Mouse (Mus musculus) cerebellum, postnatal 4 days (tissue): ENCODE measurements at regions not wholly inside any gene's neighbourhood (a gene's known extent, or its start where the extent isn't known, plus 50 kb on each side); places are given as distances from the start of the nearest gene placed in this dataset.

Source experiments
- DNase-seq, 2 experiments: peaks; one replicate each; pipeline ENCODE4 v3.0.0; 2022; ENCODE audit warnings: low spot score in 2 of 2, mixed read lengths in 1 of 2

DNA sequence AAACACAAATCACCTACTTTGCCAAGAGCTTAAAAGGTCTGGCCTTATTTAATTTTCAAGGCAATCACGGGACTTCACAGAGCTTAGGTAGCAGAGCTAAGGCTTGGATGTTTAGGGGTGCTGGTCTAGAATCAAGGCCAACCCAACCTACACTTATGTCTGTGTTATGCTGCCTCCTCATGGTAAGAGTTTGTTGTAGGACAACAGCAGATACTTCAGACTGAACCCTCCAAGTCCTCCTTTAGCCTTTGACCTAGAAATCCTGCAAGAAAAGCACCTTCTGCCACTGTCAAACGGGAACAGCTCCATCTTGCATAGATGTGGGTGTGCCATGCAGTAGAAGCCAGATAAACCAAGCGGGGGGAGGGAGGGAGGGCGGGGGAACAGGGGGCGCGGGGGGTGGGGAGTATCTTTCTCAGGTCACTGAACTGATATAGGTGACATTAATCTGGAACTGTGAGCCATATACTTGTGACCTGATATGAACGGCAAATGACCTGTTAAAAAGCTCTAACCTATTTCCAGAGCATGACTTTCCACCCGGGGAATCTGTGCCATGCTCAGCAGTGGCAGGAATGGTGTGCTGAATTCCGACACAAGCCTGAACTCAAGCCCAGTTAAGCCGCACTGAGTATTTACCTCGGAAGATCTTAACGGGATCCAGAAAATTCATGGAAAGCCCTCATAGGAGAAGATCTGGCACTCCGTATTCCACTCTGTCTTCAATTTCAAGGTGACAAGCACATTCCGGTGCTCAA lies 838.3 kb downstream of the Gsdmc2 start:
- no peak for DNase-seq

DNA sequence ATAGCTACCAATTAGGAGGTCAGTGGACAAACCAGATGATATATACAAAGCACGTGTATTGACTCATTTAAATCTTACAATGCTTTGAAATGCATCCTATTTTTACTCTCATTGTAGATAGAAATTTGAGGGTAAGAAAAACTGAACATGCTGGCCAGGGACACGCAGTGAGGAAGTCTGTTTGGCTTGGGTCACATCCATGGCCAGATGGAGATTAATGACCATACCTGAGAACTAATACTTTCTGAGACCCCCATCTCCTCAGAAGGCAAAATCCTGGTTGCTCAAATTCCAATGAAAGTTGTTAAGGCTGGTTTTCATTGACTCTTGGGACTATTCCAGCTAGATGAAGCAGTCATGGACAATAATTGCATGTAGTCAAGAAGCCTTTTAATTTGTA lies 850.3 kb downstream of the Gsdmc2 start:
- no peak for DNase-seq

DNA sequence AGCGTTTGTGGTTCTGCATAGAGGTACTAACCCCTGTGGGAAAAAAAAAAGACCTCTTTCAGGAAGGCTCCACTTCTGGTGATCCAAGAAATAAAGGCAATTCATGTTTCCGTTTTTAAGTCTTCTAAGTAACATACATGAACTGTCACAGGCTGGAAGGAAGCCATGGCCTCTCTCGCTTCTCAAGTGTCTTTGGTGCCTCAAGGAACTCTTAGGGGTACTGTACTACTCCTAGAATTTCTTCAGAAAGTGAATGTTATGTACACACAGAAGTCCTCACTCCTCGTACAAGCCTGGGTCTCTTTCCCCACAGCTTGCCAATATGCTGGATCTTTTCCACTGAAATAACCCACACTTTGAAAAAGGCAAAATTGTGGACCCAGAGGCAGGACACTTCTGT lies 858.1 kb downstream of the Gsdmc2 start:
- no peak for DNase-seq

DNA sequence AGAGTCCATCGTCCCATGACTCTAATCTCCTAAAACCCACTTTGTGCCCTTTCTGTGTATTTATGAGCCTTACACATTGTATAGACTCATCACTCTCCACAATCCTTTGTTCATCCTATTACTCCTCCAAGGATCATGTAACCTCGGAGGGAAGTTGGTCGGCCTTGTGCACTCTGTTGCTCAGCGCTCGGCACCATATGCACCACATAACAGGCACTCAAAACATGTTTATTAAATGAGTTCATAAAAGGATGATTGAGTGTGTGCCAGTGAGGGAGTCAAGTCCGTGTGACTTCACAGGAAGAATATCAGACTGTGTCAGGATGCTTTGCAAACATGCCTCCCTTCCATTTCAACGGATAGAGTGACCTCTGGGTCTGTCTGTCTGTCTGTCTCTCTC lies 858.8 kb downstream of the Gsdmc2 start:
- no peak for DNase-seq

DNA sequence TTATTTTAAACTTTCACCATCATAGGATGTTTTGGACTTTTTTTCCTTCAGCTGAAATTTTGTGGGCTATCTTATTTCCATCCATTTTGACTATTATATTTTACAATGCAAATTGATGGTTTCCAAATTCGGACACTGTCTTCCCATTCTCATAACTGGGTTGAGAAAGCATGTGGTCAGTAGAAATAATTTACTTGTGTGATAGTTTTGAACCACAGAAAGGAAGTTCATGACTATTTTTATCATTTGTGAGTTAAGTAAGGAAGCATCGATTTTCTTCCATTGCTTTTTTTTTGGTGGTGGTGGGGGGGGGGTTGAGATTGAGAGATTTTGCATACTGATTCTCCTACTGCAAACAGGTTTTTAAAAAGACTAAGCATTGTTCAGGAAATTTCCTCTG lies 874.4 kb downstream of the Gsdmc2 start:
- DNase-seq = no peak

DNA sequence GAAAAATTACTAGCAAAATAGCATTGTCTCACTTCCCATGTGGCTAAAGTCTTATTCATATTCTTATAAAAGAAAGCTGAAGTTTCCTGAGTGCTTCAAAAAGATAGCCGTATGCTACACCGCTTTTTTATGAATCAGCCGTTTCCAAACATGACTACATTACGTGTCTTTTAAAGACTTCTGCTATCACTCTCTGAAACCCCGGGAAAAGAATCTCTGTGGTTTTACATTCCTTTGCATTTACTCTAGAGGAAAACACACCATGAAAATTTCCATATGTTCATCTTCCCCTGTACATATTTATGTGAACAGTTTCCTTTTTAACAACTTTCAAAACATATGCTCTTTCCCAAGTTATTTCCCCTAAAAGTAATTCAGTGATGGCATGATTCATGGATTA lies 882.3 kb downstream of the Gsdmc2 start:
- DNase-seq = no peak

DNA sequence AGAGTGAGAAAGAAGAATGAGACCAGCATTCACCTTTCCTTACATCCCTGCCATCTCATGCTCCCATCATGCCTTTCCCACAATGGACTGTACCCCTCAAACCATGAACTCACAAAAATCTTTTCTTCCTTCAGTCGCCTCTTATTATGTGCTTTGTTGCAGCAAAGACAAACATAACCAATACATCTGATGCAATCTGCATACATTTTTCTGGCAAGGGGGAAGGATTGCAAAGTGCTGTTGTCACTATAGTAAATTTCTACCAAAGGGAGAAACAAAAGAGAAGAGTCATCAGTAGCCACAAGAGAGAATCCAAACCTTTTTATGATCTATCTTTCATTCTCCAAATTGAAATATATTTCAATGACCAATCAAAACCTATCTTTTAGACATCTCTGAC lies 884.4 kb downstream of the Gsdmc2 start:
- DNase-seq = no peak

DNA sequence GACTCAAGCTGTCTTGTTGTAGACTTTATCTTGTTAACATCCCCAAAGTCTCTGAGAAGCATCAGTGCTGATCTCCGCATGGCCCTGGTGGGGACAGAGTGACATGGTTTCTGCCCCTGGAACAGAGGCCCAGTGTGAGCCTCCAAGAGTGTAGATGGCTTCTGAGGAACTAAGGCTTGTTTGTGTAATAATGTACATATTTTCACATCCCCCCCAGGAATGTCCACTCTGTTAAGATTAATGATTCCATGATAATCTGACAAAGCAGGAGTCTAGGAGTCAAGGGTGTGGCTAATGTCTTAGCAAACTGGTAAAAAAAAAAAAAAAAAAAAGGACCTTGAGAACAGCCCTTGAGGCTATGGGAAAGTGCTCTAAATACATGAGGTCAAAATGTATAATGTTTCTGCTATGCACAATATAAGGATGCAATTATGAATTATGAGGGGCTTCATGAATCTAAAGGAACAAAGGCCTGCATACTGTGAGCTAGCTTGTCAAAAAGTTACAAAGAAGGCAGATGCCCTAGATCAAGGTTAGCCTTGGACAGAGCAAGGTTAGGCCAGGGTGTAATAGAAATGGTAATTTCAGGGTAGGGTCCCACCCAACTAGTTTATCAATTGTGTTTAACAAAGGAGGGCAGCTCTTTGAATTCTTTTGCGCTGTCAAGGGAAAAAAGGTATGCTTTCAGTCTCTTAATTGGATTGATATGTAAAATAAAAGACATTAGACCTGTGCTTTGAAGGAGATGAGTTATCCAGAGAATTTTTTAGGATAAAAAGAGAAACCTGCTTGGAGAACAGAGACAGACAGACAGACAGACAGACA lies 886.3 kb downstream of the Gsdmc2 start:
- no peak for DNase-seq

DNA sequence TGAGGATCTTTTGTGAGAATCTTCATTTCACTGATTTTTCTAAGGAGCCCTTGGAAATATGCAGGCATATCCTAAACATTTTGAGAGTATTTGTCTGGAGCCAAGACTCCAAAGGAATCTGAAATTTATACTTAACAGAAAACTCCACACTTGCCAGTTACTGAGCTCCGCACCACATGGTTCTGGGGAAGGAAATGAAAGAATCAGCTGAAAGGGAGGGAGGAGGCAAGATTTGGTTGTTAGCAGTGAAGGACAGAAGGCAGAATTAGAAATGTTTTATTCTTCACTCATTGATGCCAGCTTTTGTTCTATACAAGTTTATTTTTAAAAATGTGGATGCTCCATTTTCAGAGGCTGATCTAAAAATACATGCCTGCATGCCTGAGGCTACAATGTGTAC lies 890.1 kb downstream of the Gsdmc2 start:
- DNase-seq = no peak

DNA sequence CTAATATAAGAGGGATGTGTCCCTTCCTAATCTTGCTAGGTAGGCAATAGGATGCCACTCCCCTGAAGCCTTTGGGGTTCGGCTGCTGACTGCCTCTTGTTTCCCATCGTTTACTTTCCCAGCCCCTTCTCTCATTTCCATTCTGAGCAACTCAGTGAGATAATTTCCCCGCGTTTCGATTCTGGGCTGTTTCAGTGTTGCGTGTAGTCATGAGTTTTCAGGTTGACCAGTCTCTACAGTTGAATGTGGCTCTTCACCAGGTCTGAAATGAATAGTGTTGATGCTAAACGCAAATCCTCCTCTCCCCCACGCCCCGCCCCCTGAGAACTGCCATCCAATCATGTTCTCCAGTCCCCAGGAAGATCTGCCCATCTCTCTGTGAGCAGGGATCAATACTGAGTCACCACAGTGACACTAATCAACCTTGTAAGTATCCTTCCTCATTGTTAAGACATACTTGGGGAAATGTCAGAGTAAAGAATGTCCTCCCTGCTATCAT lies 890.6 kb downstream of the Gsdmc2 start:
- no peak for DNase-seq

DNA sequence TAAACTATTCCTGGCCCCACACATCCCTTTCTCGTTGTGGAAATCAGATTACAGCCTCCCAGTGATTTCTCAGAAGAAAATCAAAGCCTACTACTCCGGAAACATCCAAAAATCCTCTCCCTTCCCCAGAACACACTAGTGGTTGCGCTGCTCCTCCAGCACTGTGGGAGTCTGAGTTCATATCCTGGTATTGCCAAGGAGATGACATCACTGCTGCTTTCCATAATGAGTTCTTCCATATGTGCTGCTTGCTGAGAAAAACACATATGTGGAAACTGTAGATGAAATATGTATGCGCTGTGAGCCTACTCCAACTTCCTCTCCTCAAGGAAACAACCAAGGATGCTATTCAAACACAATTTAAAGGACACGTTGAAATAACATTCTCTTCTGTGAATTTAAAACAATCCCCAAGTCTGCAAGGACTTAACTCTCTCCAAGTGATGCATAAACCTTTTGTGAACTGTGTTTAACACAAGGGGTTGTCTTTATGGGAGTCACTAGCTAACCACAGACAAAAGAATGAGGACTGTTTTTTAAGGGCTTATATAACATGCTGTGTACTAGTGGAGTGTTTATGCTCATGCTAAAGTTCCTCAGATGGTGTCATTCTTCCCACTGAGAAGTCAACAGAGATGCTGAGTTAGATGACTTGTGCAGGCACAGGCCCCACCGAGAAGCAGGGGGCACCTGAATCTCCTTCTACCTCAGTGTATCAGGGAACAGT lies 891.6 kb downstream of the Gsdmc2 start:
- no peak for DNase-seq

DNA sequence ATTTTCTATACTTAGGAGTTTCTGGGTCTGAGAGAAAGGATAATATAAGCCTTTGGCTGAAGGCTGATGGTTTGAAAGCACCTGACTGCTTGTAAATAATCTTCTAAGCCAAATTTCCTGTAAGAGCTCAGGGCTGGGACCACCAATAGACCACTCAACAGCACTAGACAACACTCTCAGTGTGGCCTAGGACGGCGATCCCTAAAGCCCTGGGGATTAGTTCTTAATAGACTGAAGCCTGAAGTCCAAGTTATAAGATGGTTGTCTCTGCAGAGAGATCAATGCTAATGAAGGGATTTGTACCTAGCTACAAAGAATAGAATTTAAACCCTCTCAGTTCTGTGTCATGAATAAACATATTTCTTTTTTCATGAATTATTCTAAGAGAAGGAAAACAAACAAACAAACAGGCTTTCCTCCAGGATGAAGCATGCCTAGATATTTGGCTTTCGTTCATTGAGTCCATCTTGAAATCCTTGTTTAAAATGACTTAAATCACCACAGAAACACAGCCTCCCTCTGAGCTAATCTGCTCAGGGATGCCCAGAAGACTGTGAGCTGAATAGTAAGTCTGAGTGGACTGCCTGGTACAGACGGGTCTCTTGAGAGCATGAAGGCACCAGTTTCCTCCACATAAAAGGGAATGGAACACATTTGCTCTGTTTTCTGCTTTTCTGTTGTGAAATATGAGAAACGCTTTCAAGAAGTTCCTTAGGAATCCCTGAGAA lies 892.3 kb downstream of the Gsdmc2 start:
- no peak for DNase-seq

DNA sequence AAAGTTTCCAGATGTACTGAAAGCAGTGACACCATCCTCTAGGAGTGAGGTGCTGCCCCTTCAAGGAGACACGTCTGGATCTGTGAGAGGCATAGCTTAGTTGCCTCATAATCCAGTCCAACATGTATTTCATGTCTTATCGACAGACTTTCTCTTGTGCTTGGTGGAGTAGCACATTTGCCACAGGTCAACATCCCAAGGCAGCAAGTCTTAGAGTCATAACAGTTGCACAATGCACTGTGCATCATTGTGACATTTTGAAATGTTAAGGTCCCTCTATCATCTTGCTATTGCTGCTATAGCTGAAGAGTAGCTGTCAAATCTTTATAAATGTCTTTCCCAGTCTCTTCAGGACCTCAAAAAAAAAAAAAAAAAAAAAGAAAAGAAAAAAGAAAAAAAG lies 905.6 kb downstream of the Gsdmc2 start:
- DNase-seq = no peak

DNA sequence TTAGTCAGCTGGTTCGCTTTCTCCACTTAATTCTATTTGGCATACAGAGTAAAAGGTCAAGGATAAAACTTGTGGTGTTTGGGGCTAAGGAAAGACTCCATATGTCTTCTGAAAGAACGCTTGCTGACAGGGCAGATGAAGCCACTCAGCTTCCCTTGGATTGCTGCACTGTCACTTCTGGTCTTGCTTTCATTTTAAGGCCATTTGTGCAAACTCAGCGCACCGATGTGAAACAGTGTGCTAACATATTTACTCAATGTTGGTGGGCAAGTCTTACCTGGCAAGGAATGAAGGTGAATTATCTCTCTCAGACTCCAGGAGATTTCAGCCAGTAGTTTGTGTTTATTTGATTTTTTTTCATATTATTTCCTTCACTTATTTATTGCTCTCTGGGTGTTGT lies 907.2 kb downstream of the Gsdmc2 start:
- DNase-seq = no peak

DNA sequence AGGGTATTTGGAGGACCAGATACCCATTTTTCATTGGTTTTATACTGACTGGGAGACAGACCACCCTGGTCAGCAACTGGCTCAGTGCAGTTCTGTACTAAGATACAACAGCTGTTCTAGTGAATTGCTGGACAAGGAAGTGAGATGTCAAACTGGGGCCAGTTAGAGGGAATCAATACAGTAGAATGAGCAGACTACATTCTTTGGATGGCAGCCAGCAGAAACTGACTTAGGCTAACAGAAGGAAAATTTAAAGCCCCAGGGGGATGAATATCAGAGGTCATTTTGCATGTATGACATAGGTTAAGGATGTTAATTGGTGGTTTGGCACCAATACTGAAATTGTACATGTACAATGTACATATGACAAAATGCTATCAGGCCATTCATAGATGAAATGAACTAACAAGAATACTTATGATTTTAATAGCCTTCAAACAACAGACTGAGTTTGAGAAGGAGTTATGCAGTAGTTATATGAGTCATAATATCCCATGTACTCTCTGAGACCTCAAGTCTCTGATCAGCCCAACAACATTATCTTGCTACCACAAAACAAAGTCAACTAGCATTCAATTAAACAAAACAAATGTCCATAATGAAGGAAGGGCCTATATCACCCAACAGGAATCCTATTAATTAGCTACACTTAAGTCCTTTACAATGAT lies 910.3 kb downstream of the Gsdmc2 start:
- DNase-seq = peak in 1 of 2 experiments; percentile 44

DNA sequence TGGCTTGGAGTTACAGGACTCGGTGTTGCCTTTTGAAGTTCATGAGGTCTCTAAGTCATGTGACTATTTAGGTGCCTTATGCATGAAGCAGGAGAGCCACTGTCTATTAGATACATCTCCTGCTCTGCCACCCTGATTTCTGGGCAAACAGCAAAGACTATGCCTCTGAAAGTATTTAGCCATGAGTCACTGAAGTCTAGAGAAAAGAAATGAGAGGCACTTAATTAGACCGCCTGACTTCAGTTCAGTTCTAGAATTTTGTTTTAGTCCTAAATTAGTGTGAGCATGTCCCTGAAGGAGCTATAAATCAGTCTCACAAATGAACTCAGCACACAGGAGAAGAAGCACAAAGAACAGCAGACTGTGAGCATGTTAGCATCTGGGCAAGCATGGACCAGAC lies 924.5 kb downstream of the Gsdmc2 start:
- no peak for DNase-seq

DNA sequence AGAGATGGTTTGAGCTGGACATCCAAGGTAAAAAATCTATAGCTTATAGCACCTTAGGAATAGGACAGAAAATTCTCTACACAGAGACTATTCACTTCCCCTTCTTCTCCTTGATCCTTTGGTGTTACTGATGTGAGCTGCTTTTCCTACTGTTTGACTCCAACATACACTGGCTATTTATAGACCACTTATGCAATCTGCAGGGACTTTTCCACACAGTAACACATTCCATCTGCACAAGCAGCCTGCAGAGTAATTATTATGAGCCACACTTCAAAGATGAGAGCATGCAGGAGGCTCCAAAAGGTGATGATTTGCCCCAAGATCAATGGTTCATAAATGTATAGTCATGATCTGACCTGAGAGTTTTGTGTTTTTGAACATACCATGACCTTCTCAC lies 925.7 kb downstream of the Gsdmc2 start:
- no peak for DNase-seq

DNA sequence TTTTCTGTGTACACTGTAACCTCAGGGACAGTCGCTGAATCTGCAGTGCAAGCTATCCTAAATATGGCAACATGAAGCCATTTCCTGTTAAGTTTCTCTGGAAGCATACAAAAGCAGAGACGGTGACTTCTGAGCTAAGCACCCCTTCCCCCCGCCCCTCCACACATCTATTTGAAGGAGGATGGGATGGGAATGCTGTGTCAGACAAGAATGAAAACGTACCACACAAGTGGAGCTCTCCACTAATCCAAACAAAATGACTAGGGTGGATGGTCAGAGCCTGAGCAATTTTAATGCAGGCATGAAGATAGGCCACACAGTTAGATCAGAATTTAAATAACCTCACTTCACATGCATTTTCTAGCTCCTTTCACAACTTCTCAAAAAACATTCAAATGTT lies 936.6 kb downstream of the Gsdmc2 start:
- no peak for DNase-seq

DNA sequence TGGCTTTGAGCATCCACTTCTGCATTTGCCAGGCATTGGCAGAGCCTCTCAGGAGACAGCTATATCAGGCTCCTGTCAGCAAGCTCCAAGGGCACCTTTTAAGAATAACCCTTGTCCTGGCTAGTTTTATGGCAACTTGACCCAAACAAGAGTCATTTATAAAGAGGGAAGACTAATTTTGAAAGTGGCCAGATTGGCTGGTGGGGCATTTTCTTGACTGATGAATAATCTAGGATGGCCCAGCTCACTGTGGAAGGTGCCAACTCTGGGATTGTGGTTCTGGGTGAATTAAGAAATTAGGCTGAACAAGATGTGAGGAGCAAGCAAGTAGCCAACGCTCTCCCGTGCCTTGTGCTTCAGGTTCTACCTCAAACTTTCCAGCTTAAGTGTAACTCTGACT lies 937.8 kb downstream of the Gsdmc2 start:
- DNase-seq = no peak

DNA sequence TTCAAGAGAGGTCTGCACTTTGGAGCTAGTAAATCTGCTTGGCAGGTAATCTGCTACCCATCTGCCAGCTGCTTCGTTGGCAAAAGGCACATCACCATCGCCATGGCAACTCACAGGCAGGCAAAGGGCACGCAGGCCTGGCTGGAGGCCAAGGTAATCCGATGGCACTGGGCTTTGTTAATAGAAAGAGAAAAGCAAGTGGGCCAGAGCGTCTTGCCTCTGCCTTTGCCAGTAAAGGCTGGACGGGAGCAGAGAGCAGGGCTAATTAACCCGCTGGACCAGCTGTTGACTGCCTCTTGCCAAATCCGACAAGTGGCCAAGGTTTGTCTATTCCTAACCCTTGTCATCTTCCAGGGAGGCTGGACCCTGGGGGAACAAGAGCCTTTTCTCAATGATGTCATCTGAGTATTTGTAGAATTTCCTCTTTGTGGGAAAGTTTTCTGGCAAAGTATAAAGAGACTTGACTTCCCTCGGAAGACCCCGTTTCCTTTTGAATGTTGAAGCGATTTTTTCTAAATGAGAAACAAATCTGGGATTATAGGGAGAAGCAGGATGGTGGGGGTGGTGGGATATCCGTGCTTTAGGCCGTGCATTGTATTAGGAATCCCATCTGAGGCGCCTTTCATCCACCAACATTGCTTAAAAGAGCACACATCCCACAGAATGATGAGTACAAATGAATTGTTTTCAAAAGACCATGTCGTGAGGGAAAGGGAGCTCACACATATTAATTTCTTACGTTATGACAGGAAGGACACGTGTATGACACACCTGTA lies 941.7 kb downstream of the Gsdmc2 start:
- DNase-seq = peak; percentile 86 to 98
